ENCODE assay signal across 11 mouse cellular contexts in genomic region chr15:31349810-31350341, GRCm38 (mm10). TPM values are rescaled to one million over a fixed set of nuclear protein-coding genes. Genes with fewer than 3 reads are reported as not detected.
DNase-seq lines count a peak whose midpoint lies in the region; ATAC-seq and TF ChIP-seq lines count a peak whose summit lies in the region.
"Had no signal": no experiment of that assay in that cellular context is flagged by ENCODE, and none has a peak within 500 bp of the region (broad histone marks: within the 10 kb centered on the region; RNA-seq: fewer than 3 reads in every experiment).

No protein-coding gene starts in this region.

- DNase-seq in kidney, postnatal 0 days (ENCODE audit: low spot score): no peak
- DNase-seq in CH12.LX (ENCODE audit: extremely low read depth): peak; percentile 78
- DNase-seq in hindbrain, embryonic 10.5 days (ENCODE audit: low spot score): no peak
- DNase-seq in left cerebral cortex, postnatal 25 days (ENCODE audit: low spot score in 2 of 2): no peak
- DNase-seq: retina, postnatal 1 day had no signal

- no peak for TF ChIP-seq CTCF in kidney, postnatal 0 days (IDR thresholded peaks at IDR 0.05; ENCODE audit: low read depth)
- TF ChIP-seq CTCF in CH12.LX (conservative IDR thresholded peaks at IDR 0.05 in 1 of 2, IDR thresholded peaks at IDR 0.05 in 1 of 2; ENCODE audit: low read depth in 2 of 2, low read length in 2 of 2): no peak

- H3K4me1 ChIP-seq in kidney, postnatal 0 days (replicated peaks; ENCODE audit: insufficient read depth, low read length): no peaks in the 10 kb centered on the region
- peaks cover 5% of the 10 kb centered on the region; the same call in 1 of the 2 replicates for H3K4me1 ChIP-seq in kidney, embryonic 16.5 days (ENCODE audit: insufficient read depth, low read length)
- H3K4me1 ChIP-seq in CH12.LX (ENCODE audit: control insufficient read depth in 1 of 2, insufficient read depth in 2 of 2): peaks cover 44 to 91% of the 10 kb centered on the region in 2 experiments
- no peaks in the 10 kb centered on the region for H3K4me1 ChIP-seq in hindbrain, embryonic 10.5 days (replicated peaks)
- H3K4me1 ChIP-seq: hindbrain, embryonic 15.5 days; limb, embryonic 10.5 days had no signal

- intact Hi-C loops in left cerebral cortex, postnatal 25 days (cut with DNase I): no loop called here

- H3K27me3 ChIP-seq in kidney, postnatal 0 days (ENCODE audit: insufficient read depth, low read length): no peaks in the 10 kb centered on the region
- H3K27me3 ChIP-seq in kidney, embryonic 16.5 days (ENCODE audit: insufficient read depth, low read length): no peaks in the 10 kb centered on the region
- no peaks in the 10 kb centered on the region for H3K27me3 ChIP-seq in CH12.LX (replicated peaks)
- no peaks in the 10 kb centered on the region for H3K27me3 ChIP-seq in hindbrain, embryonic 10.5 days (ENCODE audit: insufficient read depth, poor library complexity, severe bottlenecking)
- H3K27me3 ChIP-seq: hindbrain, embryonic 15.5 days had no signal

- dilution Hi-C loops in CH12.LX (cut with MboI; ENCODE audit: extremely low pct_ligation_motif_present, extremely low pct_unique_long_range_greater_than_20kb, low sequenced_read_pairs): no loop called here

- H3K27ac ChIP-seq in kidney, postnatal 0 days: no peak overlapping the region
- no peak overlapping the region for H3K27ac ChIP-seq in kidney, embryonic 16.5 days (ENCODE audit: low read length)
- H3K27ac ChIP-seq in CH12.LX (ENCODE audit: insufficient read depth, low read depth) (peak overlapping the region; percentile 97), macrophage (peak overlapping the region; percentile 97)
- no peak overlapping the region for H3K27ac ChIP-seq in hindbrain, embryonic 10.5 days
- H3K27ac ChIP-seq: hindbrain, embryonic 15.5 days; limb, embryonic 10.5 days had no signal

- WGBS in kidney, postnatal 0 days: 59% methylated on average over 7 of the region's 7 CpGs
- 55% methylated on average over 7 of the region's 7 CpGs for WGBS in kidney, embryonic 16.5 days
- 0% methylated on average over 7 of the region's 7 CpGs for WGBS in macrophage (ENCODE audit: missing documents)
- WGBS in hindbrain, embryonic 10.5 days: 77% methylated on average over 7 of the region's 7 CpGs

- no peak; the same call in 1 of the 2 replicates for TF ChIP-seq POLR2A in CH12.LX (IDR thresholded peaks at IDR 0.05; ENCODE audit: low read depth, low read length)

- H3K4me2 ChIP-seq in kidney, postnatal 0 days (ENCODE audit: low read length): no peak overlapping the region
- H3K4me2 ChIP-seq in kidney, embryonic 16.5 days (replicated peaks; ENCODE audit: low read depth, low read length): no peak overlapping the region
- H3K4me2 ChIP-seq in CH12.LX (ENCODE audit: insufficient read depth, low read depth, poor library complexity, severe bottlenecking): peak overlapping the region; percentile 74
- H3K4me2 ChIP-seq: hindbrain, embryonic 15.5 days had no signal

- ATAC-seq in kidney, postnatal 0 days (replicated peaks; ENCODE audit: low FRiP score, low read depth): peak; percentile 47; the same call in 1 of the 2 replicates
- ATAC-seq in kidney, embryonic 16.5 days (ENCODE audit: low FRiP score, low TSS enrichment): no peak
- peak; percentile 96 for ATAC-seq in common myeloid progenitor, adult 5-6 weeks (replicated peaks; ENCODE audit: low read depth, poor library complexity, severe bottlenecking)
- no peak for ATAC-seq in erythroid progenitor cell, adult 5-6 weeks (replicated peaks; ENCODE audit: low FRiP score, poor library complexity, severe bottlenecking)

- in situ Hi-C loops in CH12.LX (cut with MboI; ENCODE audit: low pct_ligation_motif_present, low pct_unique_long_range_greater_than_20kb, low sequenced_read_pairs): no loop called here

- no peaks in the 10 kb centered on the region for H3K36me3 ChIP-seq in kidney, postnatal 0 days (ENCODE audit: insufficient read depth, low read length)
- no peaks in the 10 kb centered on the region for H3K36me3 ChIP-seq in kidney, embryonic 16.5 days (ENCODE audit: insufficient read depth, low read length)
- H3K36me3 ChIP-seq in CH12.LX (replicated peaks in 1 of 2; ENCODE audit: control insufficient read depth in 1 of 2, insufficient read depth in 1 of 2, low read length in 1 of 2): peaks cover 36 to 63% of the 10 kb centered on the region in 2 experiments
- no peaks in the 10 kb centered on the region for H3K36me3 ChIP-seq in macrophage (ENCODE audit: inconsistent target)
- no peaks in the 10 kb centered on the region for H3K36me3 ChIP-seq in hindbrain, embryonic 10.5 days
- H3K36me3 ChIP-seq: hindbrain, embryonic 15.5 days; limb, embryonic 10.5 days had no signal

- H3K9ac ChIP-seq in kidney, postnatal 0 days (ENCODE audit: low read depth, low read length): no peak overlapping the region
- H3K9ac ChIP-seq in kidney, embryonic 16.5 days (replicated peaks; ENCODE audit: low read length): no peak overlapping the region
- peak overlapping the region; percentile 34 for H3K9ac ChIP-seq in CH12.LX (ENCODE audit: insufficient read depth, low read depth)
- H3K9ac ChIP-seq: hindbrain, embryonic 15.5 days had no signal

- no peaks in the 10 kb centered on the region for H3K9me3 ChIP-seq in kidney, postnatal 0 days (replicated peaks; ENCODE audit: low read length)
- no peaks in the 10 kb centered on the region for H3K9me3 ChIP-seq in kidney, embryonic 16.5 days (ENCODE audit: low read length)
- H3K9me3 ChIP-seq in CH12.LX (replicated peaks; ENCODE audit: low read length): no peaks in the 10 kb centered on the region
- no peaks in the 10 kb centered on the region for H3K9me3 ChIP-seq in hindbrain, embryonic 10.5 days
- H3K9me3 ChIP-seq: hindbrain, embryonic 15.5 days; limb, embryonic 10.5 days had no signal

- H3K79me2 ChIP-seq in CH12.LX (replicated peaks; ENCODE audit: control insufficient read depth, extremely low read depth, insufficient read depth, poor library complexity, severe bottlenecking) (peaks cover 81% of the 10 kb centered on the region), macrophage (ENCODE audit: inconsistent target) (peaks cover 68% of the 10 kb centered on the region)

- no peak for TF ChIP-seq RAD21 in CH12.LX (IDR thresholded peaks at IDR 0.05; ENCODE audit: low read depth, low read length)

- peak; percentile 54 for TF ChIP-seq EP300 in CH12.LX (IDR thresholded peaks at IDR 0.05; ENCODE audit: low read length)

- H3K4me3 ChIP-seq in kidney, postnatal 0 days (replicated peaks; ENCODE audit: low read depth, low read length): no peak overlapping the region
- H3K4me3 ChIP-seq in kidney, embryonic 16.5 days (ENCODE audit: low read length): no peak overlapping the region
- H3K4me3 ChIP-seq in CH12.LX (replicated peaks in 1 of 3; ENCODE audit: low read depth in 2 of 3, low read length in 2 of 3, poor library complexity in 1 of 3) (peak overlapping the region in 1 of 3 experiments; percentile 4), macrophage (ENCODE audit: inconsistent target) (0 out of 2 replicates have a peak overlapping the region, but pooled peaks have one; percentile 7)
- no peak overlapping the region for H3K4me3 ChIP-seq in hindbrain, embryonic 10.5 days
- H3K4me3 ChIP-seq: hindbrain, embryonic 15.5 days; limb, embryonic 10.5 days had no signal

TF ChIP-seq in CH12.LX, 34 proteins besides CTCF, POLR2A, EP300 and RAD21 (continues in another document):
- TF ChIP-seq ELF1 (IDR thresholded peaks at IDR 0.05; ENCODE audit: low read depth, low read length): peak; percentile 61
- TF ChIP-seq BHLHE40 (IDR thresholded peaks at IDR 0.05; ENCODE audit: low read depth, low read length): peak; percentile 94
- TF ChIP-seq RCOR1 (conservative IDR thresholded peaks at IDR 0.05; ENCODE audit: low read depth, low read length): peak; percentile 64; the same call in 1 of the 2 replicates
- no peak for TF ChIP-seq ZC3H11A (IDR thresholded peaks at IDR 0.05; ENCODE audit: low read depth, low read length)
- peak; percentile 61; the same call in 1 of the 2 replicates for TF ChIP-seq UBTF (IDR thresholded peaks at IDR 0.05; ENCODE audit: low read depth, low read length)
- no peak for TF ChIP-seq TBP (conservative IDR thresholded peaks at IDR 0.05; ENCODE audit: low read depth, low read length)
- TF ChIP-seq CHD2 (IDR thresholded peaks at IDR 0.05; ENCODE audit: low read length): peak; percentile 52; the same call in 1 of the 2 replicates
- TF ChIP-seq ZMIZ1 (IDR thresholded peaks at IDR 0.05; ENCODE audit: low read depth, low read length): 0 out of 2 replicates have a peak, but pooled peaks have one; percentile 11
- no peak; the same call in 1 of the 2 replicates for TF ChIP-seq CHD1 (IDR thresholded peaks at IDR 0.05; ENCODE audit: low read depth, low read length)
- TF ChIP-seq MYC (IDR thresholded peaks at IDR 0.05; ENCODE audit: low read depth, low read length): peak; percentile 93
- peak; percentile 7; the same call in 1 of the 2 replicates for TF ChIP-seq SMC3 (IDR thresholded peaks at IDR 0.05; ENCODE audit: low read depth, low read length)
- TF ChIP-seq SIN3A (IDR thresholded peaks at IDR 0.05; ENCODE audit: low read length): peak; percentile 42
- no peak for TF ChIP-seq NRF1 (IDR thresholded peaks at IDR 0.05; ENCODE audit: low read depth, low read length)
- TF ChIP-seq MXI1 (IDR thresholded peaks at IDR 0.05; ENCODE audit: low read depth, low read length): peak; percentile 91
- TF ChIP-seq POLR2AphosphoS2 (IDR thresholded peaks at IDR 0.05; ENCODE audit: low read depth, low read length): no peak
- TF ChIP-seq TCF12 (IDR thresholded peaks at IDR 0.05; ENCODE audit: low read depth, low read length): peak; percentile 83
- peak; percentile 86 for TF ChIP-seq MAX (IDR thresholded peaks at IDR 0.05; ENCODE audit: low read length)

RNA-seq across cellular contexts. Expression of gene Ankrd33b, which starts 17.6 kb away (rescaled TPM):
- polyA plus RNA-seq in kidney, postnatal 0 days (2015; fragmentation: Nextera tagmentation; extraction: Ambion mirVana): 10.5 and 12.0 TPM in 2 replicates
- 8.5 and 8.6 TPM in 2 replicates for polyA plus RNA-seq in kidney, embryonic 16.5 days (2015; fragmentation: Nextera tagmentation; extraction: Ambion mirVana)
- 38.1 and 50.0 TPM in 2 replicates for total RNA-seq in CH12.LX (2012; rRNA removed)
- 69.1 and 69.6 TPM in 2 replicates for total RNA-seq in CH12.LX (2014; rRNA removed)
- polyA plus RNA-seq in CH12.LX (2012; ENCODE audit: insufficient read length, low read depth): 55.3 and 60.3 TPM in 2 replicates
- 0.23 and 2.2 TPM in 2 replicates for total RNA-seq in common myeloid progenitor, adult 5-6 weeks (2017)
- total RNA-seq in macrophage (2018; cell fraction: chromatin; rRNA removed): 100 to 1,000 TPM in 20 of 26 experiments, 10 to 100 TPM in 6; 61.5 to 833 (median 201) TPM
- total RNA-seq in macrophage (2018; cell fraction: cytosol; rRNA removed): 100 to 1,000 TPM in 3 of 26 experiments, 10 to 100 TPM in 23; 16.5 to 151 (median 40.9) TPM
- total RNA-seq in macrophage (2018; cell fraction: nucleus; rRNA removed): 100 to 1,000 TPM in 19 of 26 experiments, 10 to 100 TPM in 7; 37.9 to 414 (median 149) TPM
- polyA plus RNA-seq in macrophage (2018): 17.4 to 30.3 TPM (median 22.9 TPM) in 3 replicates
- 0.39 and 0.56 TPM in 2 replicates for polyA plus RNA-seq in hindbrain, embryonic 10.5 days (2016; fragmentation: Nextera tagmentation; extraction: Ambion mirVana)
- 0.84 and 1.8 TPM in 2 replicates for total RNA-seq in erythroid progenitor cell, adult 5-6 weeks (2015; ENCODE audit: low replicate concordance)
- under 0.01 and 3.9 TPM in 2 replicates for total RNA-seq in erythroid progenitor cell, adult 5-6 weeks (2017; ENCODE audit: low replicate concordance)
- total RNA-seq in left cerebral cortex, postnatal 25 days (2021): 10 to 100 TPM; 56.1 to 61.6 TPM

Comparison
In these comparisons a context has a peak if more than half of its experiments do, and no peak if none do; other contexts are left out.
1. ATAC-seq: peak in kidney, postnatal 0 days (single experiment) and common myeloid progenitor, adult 5-6 weeks (single experiment); none in kidney, embryonic 16.5 days (single experiment) and erythroid progenitor cell, adult 5-6 weeks (single experiment).
2. H3K27ac ChIP-seq: peak in CH12.LX (single experiment) and macrophage (single experiment); none in kidney, postnatal 0 days (single experiment), kidney, embryonic 16.5 days (single experiment) and hindbrain, embryonic 10.5 days (single experiment).